Mouse (Mus musculus) lung, adult 18-20 months (tissue): Measurements from ENCODE around the gene Obp2a.
"Not testable (repeated sequence)": the region's sequence is repeated elsewhere in the genome, so short reads cannot be mapped to it uniquely, and the experiment has no call there.

Experiments
- DNase-seq, 2 experiments: peaks; one replicate each; pipeline ENCODE4 v3.0.0; 2022; ENCODE audit warnings: mixed read lengths in 2 of 2

Gene Obp2a

GRCm38 (mm10) chr2:25699743-25700142 lies at the start of gene Obp2a:
Gene Obp2a (plus strand): TSS chr2:25700043.
- DNase-seq, result not testable (repeated sequence)

GRCm38 (mm10) chr2:25652902-25653301 lies 46.9 kb upstream of the Obp2a start, which contains the start of gene Lcn8:
Gene Lcn8 (plus strand): TSS chr2:25653120.
- peak in 1 of 2 experiments; percentile 9 for DNase-seq

GRCm38 (mm10) chr2:25654502-25654901 lies 45.3 kb upstream of the Obp2a start:
- DNase-seq, result no peak

GRCm38 (mm10) chr2:25656691-25657090 lies 43.2 kb upstream of the Obp2a start:
- peak; percentile 12 to 32 for DNase-seq

DNA sequence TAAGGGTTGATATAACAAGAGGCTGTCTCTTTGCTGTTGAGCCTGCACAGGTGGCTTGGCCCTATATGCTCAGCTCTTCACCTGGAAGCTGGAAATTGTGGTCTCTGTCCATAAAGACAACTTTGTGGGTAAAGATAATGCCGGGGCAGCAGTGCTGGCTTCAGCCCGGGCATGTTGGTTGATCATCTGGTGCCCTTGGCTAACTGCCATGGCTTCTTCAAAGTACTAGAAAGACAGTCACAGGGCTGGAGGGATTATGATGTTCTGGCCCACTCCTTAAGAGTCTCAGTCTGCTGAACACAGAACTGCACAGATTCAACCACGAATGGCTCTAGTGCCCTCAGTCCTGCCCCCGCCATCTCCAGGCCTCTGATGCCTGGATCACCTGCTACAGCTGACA lies 42.6 kb upstream of the Obp2a start:
- DNase-seq, result no peak

DNA sequence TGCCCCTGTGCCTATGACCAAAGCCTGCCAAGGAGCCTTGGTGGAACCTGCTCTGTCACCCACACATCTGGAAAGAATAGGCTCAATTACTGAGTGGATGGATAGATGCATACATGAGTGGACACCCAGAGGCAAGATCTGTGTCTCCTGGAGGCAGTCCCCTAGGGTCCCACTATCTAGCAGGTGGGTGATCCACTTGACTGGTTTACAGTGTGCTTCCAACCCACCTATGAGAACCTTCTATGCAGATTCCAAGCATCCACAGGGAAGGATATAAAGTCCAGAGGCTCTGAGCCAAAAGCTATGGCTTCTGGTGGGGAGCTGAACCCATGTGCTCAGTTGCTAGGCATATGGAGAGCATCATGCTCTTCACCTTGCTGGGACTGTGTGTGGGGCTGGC lies 42.2 kb upstream of the Obp2a start, which contains the start of gene Lcn5:
Gene Lcn5, plus strand, starts transcription at position 301 of the 400 bp plus-strand sequence.
- DNase-seq, result no peak

GRCm38 (mm10) chr2:25660279-25660678 lies 39.6 kb upstream of the Obp2a start:
- no peak for DNase-seq

GRCm38 (mm10) chr2:25661245-25661970 lies 38.4 kb upstream of the Obp2a start:
- no peak for DNase-seq

GRCm38 (mm10) chr2:25663511-25663910 lies 36.3 kb upstream of the Obp2a start:
- DNase-seq, result peak; percentile 18 to 27

GRCm38 (mm10) chr2:25664125-25664524 lies 35.7 kb upstream of the Obp2a start:
- DNase-seq, result no peak

DNA sequence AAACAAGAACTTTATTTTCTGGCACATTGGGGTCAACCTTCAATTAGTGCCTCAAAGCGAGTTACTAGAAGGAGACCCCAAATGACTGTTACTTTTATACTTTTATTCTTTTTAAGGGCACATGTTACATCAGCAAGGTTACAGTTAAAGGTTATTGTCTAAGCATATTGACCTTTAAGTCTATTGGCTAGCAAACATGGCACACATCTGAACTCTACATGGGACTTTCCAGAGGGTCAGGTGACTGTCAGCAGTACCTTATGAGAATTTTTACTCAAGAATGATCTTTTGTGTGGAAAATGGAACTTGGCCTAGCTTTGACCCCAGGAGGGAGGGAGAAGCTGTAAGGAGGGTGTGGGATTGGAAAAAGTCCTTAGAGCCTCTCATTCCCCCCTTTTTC lies 33.3 kb upstream of the Obp2a start:
- DNase-seq, result no peak

DNA sequence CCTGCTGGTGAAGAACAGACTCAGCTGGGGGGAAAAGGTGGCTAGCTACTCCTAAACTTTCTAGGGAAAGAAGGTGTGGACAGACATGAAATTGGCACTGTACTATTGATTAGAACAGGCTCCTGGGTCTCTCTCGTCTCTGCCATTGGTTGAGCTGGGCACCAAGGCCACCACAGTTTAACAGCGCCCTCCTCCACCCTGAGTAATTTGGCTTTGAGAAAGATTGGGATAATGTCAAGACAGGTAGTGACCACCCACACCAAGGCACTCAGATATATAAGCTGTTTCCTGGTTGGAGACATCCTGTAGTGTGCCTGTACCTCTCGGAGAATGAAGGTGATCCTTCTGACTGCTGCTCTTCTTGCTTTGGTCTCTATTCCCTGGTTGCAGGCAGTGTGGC lies 23.4 kb upstream of the Obp2a start, which contains the start of gene Lcn6:
Gene Lcn6, plus strand, starts transcription at position 301 of the 400 bp plus-strand sequence.
- no peak for DNase-seq

DNA sequence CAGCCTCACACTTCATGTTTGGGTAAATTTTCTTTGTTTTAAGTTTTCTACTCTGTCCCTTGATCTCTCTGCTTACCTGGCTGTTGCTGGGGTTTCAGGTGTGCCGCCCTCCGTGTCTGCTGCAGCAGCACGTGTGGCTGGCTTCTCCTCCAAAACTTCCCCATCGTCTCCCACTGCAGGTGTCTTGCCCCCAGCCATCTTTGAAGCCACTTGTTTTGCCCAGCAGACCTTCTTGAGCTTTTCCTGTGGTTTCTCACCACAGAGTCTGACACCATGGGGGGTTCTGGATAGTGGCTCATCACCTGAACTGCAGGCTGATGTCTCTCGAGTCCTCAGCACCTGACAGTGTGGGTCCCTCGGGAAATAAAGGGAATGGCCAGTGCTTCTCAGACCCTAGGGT lies 20.3 kb upstream of the Obp2a start:
- DNase-seq, result no peak

GRCm38 (mm10) chr2:25682426-25682825 lies 17.4 kb upstream of the Obp2a start, which contains the start of gene Lcn10:
Gene Lcn10 (plus strand): TSS chr2:25682726.
- no peak for DNase-seq

GRCm38 (mm10) chr2:25686941-25687340 lies 12.9 kb upstream of the Obp2a start:
- DNase-seq, result no peak

GRCm38 (mm10) chr2:25694605-25695004 lies 5.2 kb upstream of the Obp2a start:
- peak; percentile 41 to 57 for DNase-seq

DNA sequence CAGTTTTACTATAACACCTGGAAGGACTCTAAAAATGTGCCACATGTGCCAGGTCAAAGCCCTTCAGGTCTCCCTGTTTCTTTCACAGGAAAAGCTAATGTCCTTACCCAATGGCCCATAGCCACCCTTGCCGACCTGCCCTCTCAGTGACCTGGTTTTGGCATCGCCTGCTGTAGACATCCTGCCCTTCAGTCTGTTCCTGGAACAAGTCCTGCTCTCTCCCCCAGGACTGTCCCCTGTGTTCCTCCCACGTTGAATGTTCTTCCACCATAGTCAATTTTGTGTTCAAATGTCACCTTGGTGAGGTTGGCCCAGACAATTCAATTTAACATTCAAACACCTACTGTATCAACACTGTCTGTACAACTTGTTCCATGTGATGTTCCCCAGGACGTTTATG lies 2.9 kb upstream of the Obp2a start:
- DNase-seq, result no peak

DNA sequence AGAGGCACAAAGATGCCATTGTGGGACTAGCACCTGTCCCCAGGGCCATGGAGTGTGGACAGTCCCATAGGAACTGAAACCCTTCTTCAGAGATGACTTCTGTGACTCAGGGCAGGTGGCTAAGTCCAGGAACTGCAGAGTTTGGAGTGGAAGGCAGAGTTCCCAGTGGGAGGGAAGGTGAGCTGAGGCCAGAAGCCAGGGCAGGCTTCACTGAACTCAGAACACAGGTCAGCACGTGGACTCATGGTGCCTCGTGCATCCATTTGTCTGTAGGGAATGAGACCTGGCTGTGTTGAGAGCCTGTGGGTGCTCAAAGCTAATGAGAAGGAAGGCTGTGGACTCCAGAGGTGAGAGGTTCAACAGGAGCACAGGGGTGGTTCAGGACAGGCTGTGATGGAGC lies 1.1 kb upstream of the Obp2a start:
- no peak for DNase-seq

DNA sequence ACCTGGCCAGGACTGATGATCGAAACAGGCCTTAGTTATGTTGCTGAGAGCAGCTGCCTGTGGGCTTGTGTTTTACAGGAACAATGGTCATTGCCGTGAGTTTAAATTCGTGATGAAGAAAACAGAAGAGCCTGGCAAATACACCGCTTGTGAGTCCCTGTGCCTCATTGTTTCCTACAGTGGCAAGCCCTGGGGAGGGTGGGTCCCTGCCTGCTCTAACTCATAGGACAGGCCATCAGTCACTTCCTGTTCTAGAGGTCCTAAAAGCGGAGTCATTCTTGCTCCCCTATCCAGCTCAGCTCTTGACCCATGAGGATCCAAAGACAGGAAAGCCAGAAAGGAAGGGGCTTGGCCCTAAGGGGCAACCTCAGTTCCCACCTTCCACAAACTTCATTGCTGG lies 1.2 kb downstream of the Obp2a start:
- no peak for DNase-seq

DNA sequence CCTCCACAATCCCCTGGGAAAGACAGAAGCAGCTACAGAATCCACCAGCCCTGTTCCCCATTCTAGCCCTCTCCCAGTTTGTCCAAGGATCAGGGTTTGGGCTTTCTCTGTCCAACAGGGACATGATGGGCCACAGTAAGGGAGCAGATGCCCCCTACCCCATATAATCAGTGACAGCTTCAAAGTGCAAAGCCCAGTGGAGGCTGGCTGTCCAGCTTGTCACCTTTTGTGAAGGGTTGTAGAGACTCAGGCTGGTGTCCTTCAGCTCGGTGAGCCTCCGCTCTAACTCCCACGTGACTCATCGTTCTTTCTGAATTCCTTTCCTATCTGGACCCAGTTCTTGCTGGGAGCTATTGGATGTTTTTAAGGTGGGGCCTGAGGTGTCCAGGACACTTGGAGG lies 3.9 kb downstream of the Obp2a start:
- DNase-seq, result no peak

- peak; percentile 71 to 76 for DNase-seq
Observed at GRCm38 (mm10) chr2:25706643-25707481, 7.0 kb downstream of the Obp2a start, which contains the start of gene Bmyc. Gene Bmyc (plus strand): TSS chr2:25706739.

- DNase-seq, result peak in 1 of 2 experiments; percentile 12
Observed at GRCm38 (mm10) chr2:25708121-25708520, 8.3 kb downstream of the Obp2a start.

DNA sequence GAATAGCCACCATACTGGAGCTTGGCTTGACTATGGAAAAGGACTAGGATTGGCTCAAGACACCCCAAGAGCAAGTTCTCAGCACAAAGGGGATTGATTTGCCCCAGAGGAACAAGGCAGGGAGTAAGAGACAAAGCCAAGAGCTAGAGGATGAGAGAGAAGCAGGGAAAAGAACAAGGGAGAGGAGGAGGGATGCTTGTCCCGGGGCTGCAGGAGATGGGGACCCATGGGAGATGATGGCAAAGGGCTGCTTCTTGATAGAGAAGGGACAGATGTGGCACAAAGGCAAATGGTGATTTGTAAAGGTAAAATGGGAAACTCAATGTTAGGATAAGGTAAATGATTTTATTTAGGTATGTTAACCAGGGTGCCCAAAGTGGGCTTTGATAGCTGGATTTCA lies 9.2 kb downstream of the Obp2a start:
- not testable (repeated sequence) for DNase-seq

GRCm38 (mm10) chr2:25709791-25710190 lies 9.9 kb downstream of the Obp2a start:
- not testable (repeated sequence) for DNase-seq
